Mouse (Mus musculus): ENCODE results near the gene Tst.

GRCm38 (mm10) chr15:78401345-78401744, 4.4 kb downstream of the Tst start:
- TF ChIP-seq CTCF (IDR thresholded peaks at IDR 0.05; ENCODE audit: low read depth) (no peak), EP300 (IDR thresholded peaks at IDR 0.05; ENCODE audit: low read depth) (no peak)
